Mouse (Mus musculus) stomach, embryonic 15.5 days (tissue): ENCODE results near the gene Ppp1r3g. TPM values are rescaled to one million over a fixed set of nuclear protein-coding genes. Genes with fewer than 3 reads are reported as not detected.
"Not testable (repeated sequence)": the region's sequence is repeated elsewhere in the genome, so short reads cannot be mapped to it uniquely, and the experiment has no call there.

Source experiments
- ATAC-seq: fragments of 200-750 bp; cut with Nextera tagmentation; 2 replicates; pipeline ENCODE4 v1.8.0; 2017; ENCODE audit warnings: low read depth, moderate number of reproducible peaks, moderate TSS enrichment; ENCODE audit not compliant: insufficient read depth, low FRiP score
- H3K27ac ChIP-seq: fragments of 300-500 bp; sonication (generic); 2 replicates; pipeline ENCODE4 v1.5.1; 2015; ENCODE audit warnings: mild to moderate bottlenecking, inconsistent platforms
- H3K27me3 ChIP-seq: fragments of 300-500 bp; sonication (generic); replicated peaks from 2 replicates; pipeline ENCODE4 v1.6.1; 2015; ENCODE audit warnings: inconsistent platforms
- H3K36me3 ChIP-seq: fragments of 300-500 bp; sonication (generic); 2 replicates; pipeline ENCODE4 v1.6.1; 2015; ENCODE audit warnings: inconsistent platforms
- H3K4me1 ChIP-seq: fragments of 300-500 bp; sonication (generic); 2 replicates; pipeline ENCODE4 v1.6.1; 2015; ENCODE audit warnings: inconsistent platforms
- H3K4me2 ChIP-seq: fragments of 300-500 bp; sonication (generic); 2 replicates; pipeline ENCODE4 v1.6.1; 2015; ENCODE audit warnings: mild to moderate bottlenecking, inconsistent platforms
- H3K4me3 ChIP-seq: fragments of 300-500 bp; sonication (generic); replicated peaks from 2 replicates; pipeline ENCODE4 v1.5.1; 2015; ENCODE audit warnings: inconsistent platforms
- H3K9ac ChIP-seq: fragments of 300-500 bp; sonication (generic); 2 replicates; pipeline ENCODE4 v1.6.1; 2015; ENCODE audit warnings: inconsistent platforms
- H3K9me3 ChIP-seq: fragments of 300-500 bp; sonication (generic); 2 replicates; pipeline ENCODE4 v1.6.1; 2016; ENCODE audit warnings: inconsistent platforms
- WGBS: fragments of 180-500 bp; shearing (Covaris S2); methylation state at CpG from one replicate; pipeline ENCODE4 v1.1.7; 2015; 5-methylcytosine and 5-hydroxymethylcytosine counted together
- polyA plus RNA-seq: library from polyadenylated mRNA; unstranded; fragments of >200 nt; fragmentation: Nextera tagmentation; extraction: Ambion mirVana; gene quantifications from 2 replicates; pipeline ENCODE4 v1.2.1, GENCODE M21; 2015

Gene Ppp1r3g
- polyA plus RNA-seq, 1 experiment from 2014 or later: 0.62 TPM

DNA sequence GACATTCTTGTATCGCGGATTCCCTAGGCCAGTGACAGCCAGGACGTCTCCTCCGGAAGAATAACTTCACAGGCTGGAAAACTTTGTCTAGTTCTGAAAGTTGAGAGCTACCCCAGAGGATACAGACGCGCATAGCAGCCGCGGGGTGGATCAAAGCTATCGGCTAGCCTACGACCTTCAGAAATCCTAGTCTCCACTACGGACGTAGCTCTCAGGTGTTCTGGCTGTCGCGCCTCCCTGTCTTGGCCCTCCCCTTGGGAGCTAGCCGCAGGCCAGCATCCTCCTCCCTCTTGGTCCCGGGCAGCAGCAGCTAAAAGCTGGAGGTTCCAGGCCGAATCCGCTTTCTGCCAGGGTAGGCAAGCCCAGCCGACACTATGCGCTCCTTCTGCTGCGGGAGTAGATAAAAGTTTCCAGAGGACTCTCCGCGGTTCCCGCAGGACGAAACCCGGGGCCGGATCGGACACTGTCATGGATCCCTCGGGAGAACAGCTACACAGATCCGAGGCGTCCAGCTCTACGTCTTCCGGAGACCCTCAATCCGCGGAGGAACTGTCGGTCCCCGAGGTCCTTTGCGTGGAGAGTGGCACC is 9.6 kb downstream of the Ppp1r3g start:
- Histone ChIP-seq H3K4me3 (peak overlapping the region; percentile 57), H3K36me3 (no peaks in the 10 kb centered on the region), H3K27ac (no peak overlapping the region), H3K27me3 (peaks cover 8% of the 10 kb centered on the region; the same call in 1 of the 2 replicates), H3K9me3 (no peaks in the 10 kb centered on the region), H3K9ac (peak overlapping the region; percentile 2; the same call in 1 of the 2 replicates), H3K4me2 (peak overlapping the region; percentile 97), H3K4me1 (peaks cover 10% of the 10 kb centered on the region; the same call in 1 of the 2 replicates)
- 0 out of 2 replicates have a peak, but pooled peaks have one; percentile 22 for ATAC-seq
- under 1% methylated on average over 38 of the region's 38 CpGs for WGBS

DNA sequence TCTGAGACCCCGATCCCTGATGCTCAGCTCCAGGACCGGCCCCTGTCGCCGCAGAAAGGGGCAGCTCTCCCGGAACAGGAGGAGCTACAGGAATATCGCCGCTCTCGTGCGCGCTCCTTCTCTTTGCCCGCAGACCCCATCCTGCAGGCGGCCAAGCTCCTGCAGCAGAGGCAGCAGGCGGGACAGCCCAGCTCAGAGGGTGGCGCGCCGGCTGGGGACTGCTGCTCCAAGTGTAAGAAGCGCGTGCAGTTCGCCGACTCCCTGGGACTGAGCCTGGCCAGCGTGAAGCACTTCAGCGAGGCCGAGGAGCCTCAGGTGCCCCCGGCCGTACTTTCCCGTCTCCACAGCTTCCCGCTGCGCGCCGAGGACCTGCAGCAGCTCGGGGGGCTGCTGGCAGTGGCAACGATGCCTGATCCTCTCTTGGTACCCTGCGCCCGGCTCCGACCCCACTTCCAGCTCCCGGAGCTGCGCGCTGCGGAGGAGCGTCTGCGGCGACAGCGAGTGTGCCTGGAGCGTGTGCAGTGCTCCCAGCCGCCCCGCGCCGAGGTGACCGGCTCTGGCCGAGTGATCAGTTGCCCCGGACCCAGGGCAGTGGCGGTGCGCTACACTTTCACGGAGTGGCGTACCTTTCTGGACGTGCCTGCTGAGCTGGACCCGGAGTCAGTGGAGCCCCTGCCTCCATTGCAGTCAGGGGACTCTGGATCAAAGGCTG is 10.2 kb downstream of the Ppp1r3g start:
- peaks cover 8% of the 10 kb centered on the region; the same call in 1 of the 2 replicates for H3K27me3 ChIP-seq
- peak overlapping the region; percentile 97 for H3K4me2 ChIP-seq
- under 1% methylated on average over 57 of the region's 57 CpGs for WGBS
- H3K27ac ChIP-seq: no peak overlapping the region
- ATAC-seq: peak; percentile 39; the same call in 1 of the 2 replicates
- no peaks in the 10 kb centered on the region for H3K36me3 ChIP-seq
- peaks cover 10% of the 10 kb centered on the region; the same call in 1 of the 2 replicates for H3K4me1 ChIP-seq
- H3K9ac ChIP-seq: peak overlapping the region; percentile 24; the same call in 1 of the 2 replicates
- peak overlapping the region; percentile 57 for H3K4me3 ChIP-seq
- no peaks in the 10 kb centered on the region for H3K9me3 ChIP-seq

DNA sequence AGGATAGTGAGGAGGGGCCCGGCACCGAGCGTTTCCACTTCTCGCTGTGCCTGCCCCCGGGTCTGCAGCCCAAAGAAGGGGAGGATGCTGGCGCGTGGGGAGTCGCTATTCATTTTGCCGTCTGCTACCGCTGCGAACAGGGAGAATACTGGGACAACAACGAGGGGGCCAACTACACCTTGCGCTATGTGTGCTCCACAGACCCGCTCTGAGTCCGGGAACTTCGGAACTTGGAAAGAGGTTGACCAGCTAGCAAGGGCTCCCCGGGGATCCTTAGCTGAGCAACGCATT is 10.7 kb downstream of the Ppp1r3g start:
- H3K4me3 ChIP-seq: peak overlapping the region; percentile 57
- H3K27me3 ChIP-seq: peaks cover 8% of the 10 kb centered on the region; the same call in 1 of the 2 replicates
- H3K4me2 ChIP-seq: peak overlapping the region; percentile 97
- H3K27ac ChIP-seq: no peak overlapping the region
- H3K9ac ChIP-seq: peak overlapping the region; percentile 24; the same call in 1 of the 2 replicates
- H3K4me1 ChIP-seq: peaks cover 10% of the 10 kb centered on the region; the same call in 1 of the 2 replicates
- under 1% methylated on average over 17 of the region's 18 CpGs for WGBS
- no peaks in the 10 kb centered on the region for H3K9me3 ChIP-seq
- no peaks in the 10 kb centered on the region for H3K36me3 ChIP-seq
- ATAC-seq: no peak

GRCm38 (mm10) chr13:35969829-35970228 is 11.2 kb downstream of the Ppp1r3g start:
- H3K9ac ChIP-seq: no peak overlapping the region
- no peaks in the 10 kb centered on the region for H3K9me3 ChIP-seq
- H3K4me1 ChIP-seq: peaks cover 10% of the 10 kb centered on the region; the same call in 1 of the 2 replicates
- peaks cover 8% of the 10 kb centered on the region; the same call in 1 of the 2 replicates for H3K27me3 ChIP-seq
- H3K4me2 ChIP-seq: peak overlapping the region; percentile 97
- H3K4me3 ChIP-seq: peak overlapping the region; percentile 57
- H3K36me3 ChIP-seq: no peaks in the 10 kb centered on the region
- WGBS: 40% methylated on average over 9 of the region's 9 CpGs
- no peak overlapping the region for H3K27ac ChIP-seq
- ATAC-seq: no peak

DNA sequence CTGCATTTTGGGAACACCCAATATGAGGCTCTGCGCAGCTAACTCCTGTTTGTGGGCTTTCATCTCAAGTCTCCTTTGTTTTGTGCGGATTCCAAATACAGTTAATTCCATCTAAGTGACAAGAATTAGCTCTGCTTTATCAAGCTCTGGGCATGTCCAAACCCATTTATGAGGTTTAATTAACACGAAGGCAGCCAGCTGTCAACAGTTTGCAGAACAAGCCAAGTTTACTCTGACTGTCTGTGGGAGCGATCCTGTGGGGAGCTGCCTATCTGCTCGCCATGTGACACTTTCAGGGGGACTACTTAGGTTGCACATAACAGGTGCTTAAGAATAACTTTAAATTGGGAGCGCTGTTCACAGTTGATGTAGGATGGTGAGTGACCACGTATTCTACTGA is 18.3 kb downstream of the Ppp1r3g start:
- Histone ChIP-seq H3K9me3 (no peaks in the 10 kb centered on the region), H3K27me3 (no peaks in the 10 kb centered on the region), H3K27ac (no peak overlapping the region), H3K4me3 (no peak overlapping the region), H3K9ac (no peak overlapping the region), H3K36me3 (no peaks in the 10 kb centered on the region), H3K4me2 (no peak overlapping the region), H3K4me1 (no peaks in the 10 kb centered on the region)
- no peak for ATAC-seq
- WGBS: 87% methylated on average over 7 of the region's 7 CpGs

DNA sequence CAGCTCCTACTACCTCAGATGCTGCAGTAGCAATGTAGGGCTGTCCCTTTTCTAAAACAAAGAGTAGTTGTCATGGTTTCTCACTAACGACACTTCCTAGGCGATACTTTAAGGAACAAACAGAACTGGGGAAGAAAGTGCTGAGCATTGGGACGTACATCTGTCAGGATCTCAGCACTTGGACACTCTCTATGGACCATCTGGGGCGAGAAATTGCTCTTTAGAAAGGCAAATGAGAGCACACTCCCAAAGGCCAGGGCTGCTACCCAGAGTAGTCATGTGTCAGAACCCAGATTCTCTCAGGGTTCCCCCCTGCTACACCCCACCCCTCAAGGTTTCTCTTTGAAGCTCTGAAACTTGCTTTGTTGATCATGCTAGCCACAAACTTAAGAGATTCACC is 21.8 kb downstream of the Ppp1r3g start:
- Histone ChIP-seq H3K27me3 (no peaks in the 10 kb centered on the region), H3K9ac (no peak overlapping the region), H3K9me3 (no peaks in the 10 kb centered on the region), H3K4me3 (no peak overlapping the region), H3K4me2 (no peak overlapping the region), H3K4me1 (no peaks in the 10 kb centered on the region), H3K36me3 (no peaks in the 10 kb centered on the region), H3K27ac (no peak overlapping the region)
- ATAC-seq: no peak
- WGBS: 74% methylated on average over 4 of the region's 4 CpGs

- H3K27ac ChIP-seq: no peak overlapping the region
- no peaks in the 10 kb centered on the region for H3K27me3 ChIP-seq
- 80% methylated on average over 6 of the region's 6 CpGs for WGBS
- ATAC-seq: no peak
- H3K9ac ChIP-seq: no peak overlapping the region
- no peaks in the 10 kb centered on the region for H3K9me3 ChIP-seq
- no peaks in the 10 kb centered on the region for H3K4me1 ChIP-seq
- no peaks in the 10 kb centered on the region for H3K36me3 ChIP-seq
- H3K4me3 ChIP-seq: no peak overlapping the region
- H3K4me2 ChIP-seq: no peak overlapping the region
Observed at GRCm38 (mm10) chr13:35982985-35983384, 24.3 kb downstream of the Ppp1r3g start.

DNA sequence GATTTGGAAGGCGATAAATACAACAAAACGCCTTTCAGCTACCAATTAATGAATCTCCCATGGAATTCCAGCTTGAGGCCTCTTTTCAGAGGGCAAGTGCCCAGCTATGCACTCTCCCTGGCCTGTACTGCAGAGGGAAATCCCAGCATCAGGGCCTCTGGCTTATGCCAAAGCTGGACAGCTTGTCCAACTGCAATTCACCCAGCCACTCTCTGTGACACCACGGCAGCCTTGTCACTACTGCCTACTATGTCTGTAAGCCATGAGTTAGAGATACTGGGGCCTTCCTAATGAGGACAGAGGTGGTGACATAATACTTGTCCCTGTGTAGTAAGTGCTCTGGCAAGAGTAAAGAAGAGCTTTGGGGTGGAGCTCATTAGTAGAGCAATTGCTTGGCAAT is 30.7 kb downstream of the Ppp1r3g start:
- no peak overlapping the region for H3K27ac ChIP-seq
- H3K9me3 ChIP-seq: no peaks in the 10 kb centered on the region
- H3K27me3 ChIP-seq: no peaks in the 10 kb centered on the region
- WGBS: 71% methylated on average over 3 of the region's 3 CpGs
- no peak for ATAC-seq
- H3K36me3 ChIP-seq: no peaks in the 10 kb centered on the region
- H3K9ac ChIP-seq: no peak overlapping the region
- H3K4me2 ChIP-seq: no peak overlapping the region
- peaks cover 5% of the 10 kb centered on the region; the same call in 1 of the 2 replicates for H3K4me1 ChIP-seq
- no peak overlapping the region for H3K4me3 ChIP-seq

GRCm38 (mm10) chr13:35991185-35991584 is 32.5 kb downstream of the Ppp1r3g start:
- 95% methylated on average over 21 of the region's 21 CpGs for WGBS
- H3K27ac ChIP-seq, ATAC-seq: not testable (repeated sequence)

GRCm38 (mm10) chr13:35994067-35994466 is 35.4 kb downstream of the Ppp1r3g start:
- Histone ChIP-seq H3K9ac (no peak overlapping the region), H3K4me1 (peaks cover 6% of the 10 kb centered on the region; the same call in 1 of the 2 replicates), H3K4me3 (no peak overlapping the region), H3K36me3 (no peaks in the 10 kb centered on the region), H3K27ac (no peak overlapping the region), H3K27me3 (no peaks in the 10 kb centered on the region), H3K4me2 (no peak overlapping the region), H3K9me3 (no peaks in the 10 kb centered on the region)
- 55% methylated on average over 8 of the region's 8 CpGs for WGBS
- ATAC-seq: peak; percentile 60; the same call in 1 of the 2 replicates

More at GRCm38 (mm10) chr13:35991185-35991584, 32.5 kb downstream of the Ppp1r3g start:
- not testable (repeated sequence) for H3K36me3 ChIP-seq, H3K9me3 ChIP-seq, H3K9ac ChIP-seq, H3K4me1 ChIP-seq, H3K4me3 ChIP-seq, H3K27me3 ChIP-seq, H3K4me2 ChIP-seq

GRCm38 (mm10) chr13:35995231-35995630 is 36.6 kb downstream of the Ppp1r3g start:
- no peak overlapping the region for H3K4me3 ChIP-seq
- no peak overlapping the region for H3K27ac ChIP-seq
- 86% methylated on average over 3 of the region's 3 CpGs for WGBS
- H3K27me3 ChIP-seq: no peaks in the 10 kb centered on the region
- H3K36me3 ChIP-seq: no peaks in the 10 kb centered on the region
- no peak for ATAC-seq
- peaks cover 6% of the 10 kb centered on the region; the same call in 1 of the 2 replicates for H3K4me1 ChIP-seq
- no peak overlapping the region for H3K9ac ChIP-seq
- no peak overlapping the region for H3K4me2 ChIP-seq
- no peaks in the 10 kb centered on the region for H3K9me3 ChIP-seq

- Histone ChIP-seq H3K36me3 (no peaks in the 10 kb centered on the region), H3K27ac (no peak overlapping the region), H3K9ac (no peak overlapping the region), H3K9me3 (no peaks in the 10 kb centered on the region), H3K4me3 (no peak overlapping the region), H3K4me1 (peaks cover 6% of the 10 kb centered on the region; the same call in 1 of the 2 replicates), H3K4me2 (no peak overlapping the region), H3K27me3 (no peaks in the 10 kb centered on the region)
- no peak for ATAC-seq
- 75% methylated on average over 2 of the region's 2 CpGs for WGBS
Observed at GRCm38 (mm10) chr13:35995696-35996426, 37.2 kb downstream of the Ppp1r3g start.
